Mouse (Mus musculus): Measurements from ENCODE around the gene Olfr1009. TPM values are rescaled to one million over a fixed set of nuclear protein-coding genes. Genes with fewer than 3 reads are reported as not detected.

Olfr1009 gene
- polyA plus RNA-seq, 1 experiment from 2014 or later = not detected

Other genes with a start within 250 kb of the Olfr1009 start
- gene 4833423E24Rik, start 196.4 kb upstream of the Olfr1009 start, polyA plus RNA-seq (2016; fragmentation: Nextera tagmentation; extraction: Ambion mirVana) = not detected in 2 replicates
- gene Olfr996, start 136.2 kb upstream of the Olfr1009 start, polyA plus RNA-seq (2016; fragmentation: Nextera tagmentation; extraction: Ambion mirVana) = not detected in 2 replicates
- not detected in 2 replicates for gene Olfr998, start 126.5 kb upstream of the Olfr1009 start, polyA plus RNA-seq (2016; fragmentation: Nextera tagmentation; extraction: Ambion mirVana)
- not detected in 2 replicates for gene Olfr1000, start 103.5 kb upstream of the Olfr1009 start, polyA plus RNA-seq (2016; fragmentation: Nextera tagmentation; extraction: Ambion mirVana)
- gene Olfr1002, start 64.7 kb upstream of the Olfr1009 start, polyA plus RNA-seq (2016; fragmentation: Nextera tagmentation; extraction: Ambion mirVana) = not detected in 2 replicates
- gene Olfr154, start 51.0 kb upstream of the Olfr1009 start, polyA plus RNA-seq (2016; fragmentation: Nextera tagmentation; extraction: Ambion mirVana) = not detected in 2 replicates
- not detected in 2 replicates for gene Olfr1006, start 36.7 kb upstream of the Olfr1009 start, polyA plus RNA-seq (2016; fragmentation: Nextera tagmentation; extraction: Ambion mirVana)
- gene Olfr1008, start 26.0 kb upstream of the Olfr1009 start, polyA plus RNA-seq (2016; fragmentation: Nextera tagmentation; extraction: Ambion mirVana) = not detected in 2 replicates
- gene Olfr1012, start 47.3 kb downstream of the Olfr1009 start, polyA plus RNA-seq (2016; fragmentation: Nextera tagmentation; extraction: Ambion mirVana) = not detected in 2 replicates
- gene Olfr1013, start 51.7 kb downstream of the Olfr1009 start, polyA plus RNA-seq (2016; fragmentation: Nextera tagmentation; extraction: Ambion mirVana) = not detected in 2 replicates
- not detected in 2 replicates for gene Olfr1014, start 57.3 kb downstream of the Olfr1009 start, polyA plus RNA-seq (2016; fragmentation: Nextera tagmentation; extraction: Ambion mirVana)
- not detected in 2 replicates for gene Olfr1015, start 66.6 kb downstream of the Olfr1009 start, polyA plus RNA-seq (2016; fragmentation: Nextera tagmentation; extraction: Ambion mirVana)
- gene Olfr1016, start 87.1 kb downstream of the Olfr1009 start, polyA plus RNA-seq (2016; fragmentation: Nextera tagmentation; extraction: Ambion mirVana) = not detected in 2 replicates
- gene Olfr1018, start 103.1 kb downstream of the Olfr1009 start, polyA plus RNA-seq (2016; fragmentation: Nextera tagmentation; extraction: Ambion mirVana) = not detected in 2 replicates
- not detected in 2 replicates for gene Olfr1019, start 130.1 kb downstream of the Olfr1009 start, polyA plus RNA-seq (2016; fragmentation: Nextera tagmentation; extraction: Ambion mirVana)
- not detected in 2 replicates for gene Olfr1020, start 131.6 kb downstream of the Olfr1009 start, polyA plus RNA-seq (2016; fragmentation: Nextera tagmentation; extraction: Ambion mirVana)
- gene Olfr1022, start 153.2 kb downstream of the Olfr1009 start, polyA plus RNA-seq (2016; fragmentation: Nextera tagmentation; extraction: Ambion mirVana) = not detected in 2 replicates
- gene Olfr1023, start 170.2 kb downstream of the Olfr1009 start, polyA plus RNA-seq (2016; fragmentation: Nextera tagmentation; extraction: Ambion mirVana) = not detected in 2 replicates
- not detected in 2 replicates for gene Olfr1024, start 189.6 kb downstream of the Olfr1009 start, polyA plus RNA-seq (2016; fragmentation: Nextera tagmentation; extraction: Ambion mirVana)
- gene Olfr1025-ps1, start 199.8 kb downstream of the Olfr1009 start, polyA plus RNA-seq (2016; fragmentation: Nextera tagmentation; extraction: Ambion mirVana) = not detected in 2 replicates
- gene Olfr1026, start 206.1 kb downstream of the Olfr1009 start, polyA plus RNA-seq (2016; fragmentation: Nextera tagmentation; extraction: Ambion mirVana) = not detected in 2 replicates
- not detected in 2 replicates for gene Olfr1028, start 235.0 kb downstream of the Olfr1009 start, polyA plus RNA-seq (2016; fragmentation: Nextera tagmentation; extraction: Ambion mirVana)